11 mouse cellular contexts compared by ENCODE assay signal in genomic region chrX:12150425-12150824, GRCm38 (mm10). TPM values are rescaled to one million over a fixed set of nuclear protein-coding genes. Genes with fewer than 3 reads are reported as not detected.
A peak's percentile ranks its signal among the peaks of the same experiment; 100 is the strongest.
DNase-seq lines count a peak whose midpoint lies in the region; ATAC-seq lines count a peak whose summit lies in the region.
"Had no signal": no experiment of that assay in that cellular context is flagged by ENCODE, and none has a peak within 500 bp of the region (broad histone marks: within the 10 kb centered on the region; RNA-seq: fewer than 3 reads in every experiment).

No protein-coding gene starts in this region.

- H3K27me3 ChIP-seq in heart, embryonic 10.5 days (ENCODE audit: insufficient read depth, poor library complexity, severe bottlenecking): peaks cover 76% of the 10 kb centered on the region
- H3K27me3 ChIP-seq in embryonic facial prominence, embryonic 11.5 days (ENCODE audit: control insufficient read depth, insufficient read depth, low read length): peaks cover 13% of the 10 kb centered on the region
- peaks cover 59% of the 10 kb centered on the region for H3K27me3 ChIP-seq in limb, embryonic 15.5 days

- 9% methylated on average over 7 of the region's 7 CpGs for WGBS in heart, embryonic 10.5 days
- 10% methylated on average over 7 of the region's 7 CpGs for WGBS in embryonic facial prominence, embryonic 11.5 days
- 14% methylated on average over 7 of the region's 7 CpGs for WGBS in limb, embryonic 15.5 days

- no peak overlapping the region for H3K4me2 ChIP-seq in embryonic facial prominence, embryonic 11.5 days (ENCODE audit: low read depth, low read length)
- peak overlapping the region; percentile 26; the same call in 1 of the 2 replicates for H3K4me2 ChIP-seq in limb, embryonic 15.5 days

- H3K4me3 ChIP-seq in heart, embryonic 10.5 days: 0 out of 2 replicates have a peak overlapping the region, but pooled peaks have one; percentile 3
- H3K4me3 ChIP-seq in embryonic facial prominence, embryonic 11.5 days (ENCODE audit: low read depth, low read length): no peak overlapping the region
- H3K4me3 ChIP-seq in limb, embryonic 15.5 days: no peak overlapping the region

- DNase-seq in heart, embryonic 10.5 days (ENCODE audit: low spot score): no peak
- no peak for DNase-seq in heart, adult 11 months
- peak; percentile 94 for DNase-seq in 3T3-L1 (ENCODE audit: low read depth, low spot score)
- DNase-seq in embryonic facial prominence, embryonic 11.5 days (ENCODE audit: low spot score): peak; percentile 86
- DNase-seq in left cerebral cortex, adult 8-10 months (ENCODE audit: low spot score in 2 of 2): no peak
- no peak for DNase-seq in lung, postnatal 10 days
- no peak for DNase-seq in testis, postnatal 10 days (ENCODE audit: low spot score)
- DNase-seq: cerebellum, adult 2 months had no signal

- no peaks in the 10 kb centered on the region for H3K36me3 ChIP-seq in heart, embryonic 10.5 days
- H3K36me3 ChIP-seq in embryonic facial prominence, embryonic 11.5 days (replicated peaks; ENCODE audit: control insufficient read depth, insufficient read depth, low read depth, low read length): no peaks in the 10 kb centered on the region
- H3K36me3 ChIP-seq in limb, embryonic 15.5 days: no peaks in the 10 kb centered on the region
- H3K36me3 ChIP-seq: liver, embryonic 15.5 days had no signal

- H3K9me3 ChIP-seq in heart, embryonic 10.5 days: no peaks in the 10 kb centered on the region
- no peaks in the 10 kb centered on the region for H3K9me3 ChIP-seq in embryonic facial prominence, embryonic 11.5 days (replicated peaks; ENCODE audit: control insufficient read depth, low read length)
- H3K9me3 ChIP-seq in limb, embryonic 15.5 days: no peaks in the 10 kb centered on the region
- H3K9me3 ChIP-seq: liver, embryonic 15.5 days had no signal

- peaks cover 42% of the 10 kb centered on the region; the same call in 1 of the 2 replicates for H3K4me1 ChIP-seq in heart, embryonic 10.5 days
- no peaks in the 10 kb centered on the region; the same call in 1 of the 2 replicates for H3K4me1 ChIP-seq in embryonic facial prominence, embryonic 11.5 days (ENCODE audit: control insufficient read depth, insufficient read depth, low read length)
- H3K4me1 ChIP-seq in limb, embryonic 15.5 days: peaks cover 28% of the 10 kb centered on the region

- ATAC-seq in embryonic facial prominence, embryonic 11.5 days (replicated peaks; ENCODE audit: insufficient number of reproducible peaks, low FRiP score, low TSS enrichment, low read depth): peak; percentile 63; the same call in 1 of the 2 replicates
- ATAC-seq in limb, embryonic 15.5 days (ENCODE audit: insufficient number of reproducible peaks, low FRiP score, low TSS enrichment, low read depth): 0 out of 2 replicates have a peak, but pooled peaks have one; percentile 35

- no peak overlapping the region for H3K9ac ChIP-seq in embryonic facial prominence, embryonic 11.5 days (replicated peaks; ENCODE audit: low read length)
- no peak overlapping the region for H3K9ac ChIP-seq in limb, embryonic 15.5 days
- H3K9ac ChIP-seq: liver, embryonic 15.5 days had no signal

- no peak overlapping the region for H3K27ac ChIP-seq in heart, embryonic 10.5 days
- H3K27ac ChIP-seq in embryonic facial prominence, embryonic 11.5 days (replicated peaks; ENCODE audit: low read depth, low read length): no peak overlapping the region
- no peak overlapping the region for H3K27ac ChIP-seq in limb, embryonic 15.5 days
- H3K27ac ChIP-seq: kidney, postnatal 0 days; liver, embryonic 15.5 days had no signal

RNA-seq across cellular contexts. Expression of gene Bcor, which starts 9.7 kb away (rescaled TPM):
- 17.5 and 20.8 TPM in 2 replicates for polyA plus RNA-seq in heart, embryonic 10.5 days (2016; fragmentation: Nextera tagmentation; extraction: Ambion mirVana)
- 26.9 TPM in 2 replicates for polyA plus RNA-seq in embryonic facial prominence, embryonic 11.5 days (2014; fragmentation: Nextera tagmentation; extraction: Ambion mirVana)
- polyA plus RNA-seq in limb, embryonic 15.5 days (2015; fragmentation: Nextera tagmentation; extraction: Ambion mirVana): 12.5 and 12.8 TPM in 2 replicates
- total RNA-seq in left cerebral cortex, adult 8-10 months (2022): 10 to 100 TPM; 27.1 to 32.2 (median 27.4) TPM

Comparison
In these comparisons a context has a peak if more than half of its experiments do, and no peak if none do; other contexts are left out.
1. DNase-seq: peak in 3T3-L1 (single experiment) and embryonic facial prominence, embryonic 11.5 days (single experiment); none in heart, embryonic 10.5 days (single experiment), heart, adult 11 months (single experiment), left cerebral cortex, adult 8-10 months (0 of 2), lung, postnatal 10 days (single experiment) and testis, postnatal 10 days (single experiment).